Mouse (Mus musculus) liver, postnatal 0 days (tissue): ENCODE measurements around the gene Kif22. TPM values are rescaled to one million over a fixed set of nuclear protein-coding genes. Genes with fewer than 3 reads are reported as not detected.

ENCODE experiments used
- ATAC-seq: fragments of 200-750 bp; cut with Nextera tagmentation; 2 replicates; pipeline ENCODE4 v1.8.0; 2017; ENCODE audit warnings: mild to moderate bottlenecking, moderate library complexity
- DNase-seq: peaks from one replicate; pipeline ENCODE4 v3.0.0-alpha.2; 2016
- H3K27ac ChIP-seq: fragments of 300-500 bp; sonication (generic); 2 replicates; pipeline ENCODE4 v1.5.1; 2014; ENCODE audit warnings: antibody characterized with exemption, moderate library complexity, mild to moderate bottlenecking, low read depth
- H3K27me3 ChIP-seq: fragments of 300-500 bp; sonication (generic); 2 replicates; pipeline ENCODE4 v1.6.1; 2014; ENCODE audit warnings: low read length, control low read depth, mixed read lengths; ENCODE audit not compliant: insufficient read depth
- H3K36me3 ChIP-seq: fragments of 300-500 bp; sonication (generic); replicated peaks from 2 replicates; pipeline ENCODE4 v1.6.1; 2014; ENCODE audit warnings: mild to moderate bottlenecking, control low read depth, low read length, moderate library complexity, mixed read lengths; ENCODE audit not compliant: insufficient read depth
- H3K4me1 ChIP-seq: fragments of 300-500 bp; sonication (generic); 2 replicates; pipeline ENCODE4 v1.6.1; 2014; ENCODE audit warnings: antibody characterized with exemption, mild to moderate bottlenecking, control low read depth; ENCODE audit not compliant: insufficient read depth
- H3K4me2 ChIP-seq: fragments of 300-500 bp; sonication (generic); 2 replicates; pipeline ENCODE4 v1.6.1; 2014; ENCODE audit warnings: low read depth, mild to moderate bottlenecking, low read length, moderate library complexity, mixed read lengths
- H3K4me3 ChIP-seq: fragments of 300-500 bp; sonication (generic); 2 replicates; pipeline ENCODE4 v1.5.1; 2014; ENCODE audit warnings: low read depth, low read length
- H3K9ac ChIP-seq: fragments of 300-500 bp; sonication (generic); replicated peaks from 2 replicates; pipeline ENCODE4 v1.6.1; 2014; ENCODE audit warnings: mild to moderate bottlenecking, moderate library complexity
- H3K9me3 ChIP-seq: fragments of 300-500 bp; sonication (generic); 2 replicates; pipeline ENCODE4 v1.6.1; 2016; ENCODE audit warnings: mild to moderate bottlenecking, control low read depth, low read length, mixed read lengths
- CTCF ChIP-seq: sonication (generic); IDR thresholded peaks from 2 replicates; pipeline ENCODE4 v1.5.1; 2016; ENCODE audit warnings: antibody characterized with exemption, low read depth
- EP300 ChIP-seq: IDR thresholded peaks from 2 replicates; pipeline ENCODE4 v1.6.1; 2016; ENCODE audit warnings: antibody characterized with exemption, low read depth, mild to moderate bottlenecking
- WGBS: fragments of 180-500 bp; shearing (Covaris S2); extraction: QIAGEN DNeasy Blood & Tissue Kit; methylation state at CpG from one replicate; pipeline ENCODE4 v1.1.7; 2014; ENCODE audit not compliant: insufficient replicate concordance; 5-methylcytosine and 5-hydroxymethylcytosine counted together
- polyA plus RNA-seq: library from polyadenylated mRNA; unstranded; fragments of >200 nt; fragmentation: Nextera tagmentation; extraction: Ambion mirVana; gene quantifications from 2 replicates; pipeline ENCODE4 v1.2.1, GENCODE M21; 2015

Gene Kif22
- polyA plus RNA-seq, 1 experiment from 2014 or later: 47.4 TPM

- H3K36me3 ChIP-seq: no peaks in the 10 kb centered on the region
- no peaks in the 10 kb centered on the region for H3K9me3 ChIP-seq
- H3K4me3 ChIP-seq: no peak overlapping the region
- no peak overlapping the region for H3K9ac ChIP-seq
- no peak overlapping the region for H3K4me2 ChIP-seq
- no peaks in the 10 kb centered on the region for H3K27me3 ChIP-seq
- H3K27ac ChIP-seq: peak overlapping the region; percentile 69
- TF ChIP-seq EP300: no peak
- TF ChIP-seq CTCF: no peak
- no peak for DNase-seq
- peaks cover 37% of the 10 kb centered on the region for H3K4me1 ChIP-seq
- no peak for ATAC-seq
- 52% methylated on average over 8 of the region's 8 CpGs for whole genome bisulfite sequencing
These were observed 40.0 kb upstream of the Kif22 start for GRCm38 (mm10) chr7:127082271-127082670.

- WGBS: 49% methylated on average over 3 of the region's 3 CpGs
- DNase-seq (no peak), ATAC-seq (peak; percentile 40)
- H3K36me3 ChIP-seq: no peaks in the 10 kb centered on the region
- H3K4me3 ChIP-seq: no peak overlapping the region
- peaks cover 2% of the 10 kb centered on the region; the same call in 1 of the 2 replicates for H3K9me3 ChIP-seq
- H3K9ac ChIP-seq: no peak overlapping the region
- H3K27ac ChIP-seq: 0 out of 2 replicates have a peak overlapping the region, but pooled peaks have one; percentile 22
- TF ChIP-seq CTCF (no peak), EP300 (peak; percentile 58)
- peaks cover 31% of the 10 kb centered on the region for H3K4me1 ChIP-seq
- H3K4me2 ChIP-seq: no peak overlapping the region
- no peaks in the 10 kb centered on the region for H3K27me3 ChIP-seq
These were observed 37.8 kb upstream of the Kif22 start for GRCm38 (mm10) chr7:127080045-127080444.

GRCm38 (mm10) chr7:127077692-127078091 lies 35.4 kb upstream of the Kif22 start:
- 77% methylated on average over 3 of the region's 3 CpGs for WGBS
- no peaks in the 10 kb centered on the region for H3K36me3 ChIP-seq
- DNase-seq (peak; percentile 38), ATAC-seq (no peak)
- TF ChIP-seq CTCF: peak; percentile 66
- TF ChIP-seq EP300: no peak
- H3K27ac ChIP-seq: no peak overlapping the region
- H3K4me3 ChIP-seq: no peak overlapping the region
- H3K4me1 ChIP-seq: peaks cover 14% of the 10 kb centered on the region; the same call in 1 of the 2 replicates
- peaks cover 4% of the 10 kb centered on the region; the same call in 1 of the 2 replicates for H3K9me3 ChIP-seq
- H3K9ac ChIP-seq: no peak overlapping the region
- H3K4me2 ChIP-seq: no peak overlapping the region
- H3K27me3 ChIP-seq: no peaks in the 10 kb centered on the region

GRCm38 (mm10) chr7:127076188-127076587 lies 33.9 kb upstream of the Kif22 start:
- WGBS: 89% methylated on average over 5 of the region's 5 CpGs
- Histone ChIP-seq H3K27ac (no peak overlapping the region), H3K4me1 (peaks cover 9% of the 10 kb centered on the region; the same call in 1 of the 2 replicates), H3K4me2 (no peak overlapping the region), H3K9ac (no peak overlapping the region), H3K4me3 (no peak overlapping the region), H3K9me3 (peaks cover 4% of the 10 kb centered on the region; the same call in 1 of the 2 replicates), H3K27me3 (no peaks in the 10 kb centered on the region), H3K36me3 (no peaks in the 10 kb centered on the region)
- ATAC-seq (no peak), DNase-seq (no peak)
- no peak for TF ChIP-seq CTCF
- no peak for TF ChIP-seq EP300

GRCm38 (mm10) chr7:127073221-127073620 lies 30.9 kb upstream of the Kif22 start:
- TF ChIP-seq CTCF (no peak), EP300 (no peak)
- 80% methylated on average over 4 of the region's 4 CpGs for WGBS
- Histone ChIP-seq H3K9ac (no peak overlapping the region), H3K4me3 (no peak overlapping the region), H3K4me1 (no peaks in the 10 kb centered on the region), H3K27ac (no peak overlapping the region), H3K36me3 (no peaks in the 10 kb centered on the region), H3K4me2 (no peak overlapping the region), H3K27me3 (no peaks in the 10 kb centered on the region), H3K9me3 (peaks cover 4% of the 10 kb centered on the region; the same call in 1 of the 2 replicates)
- no peak for DNase-seq
- no peak for ATAC-seq

- 70% methylated on average over 4 of the region's 4 CpGs for WGBS
- Histone ChIP-seq H3K4me3 (no peak overlapping the region), H3K4me1 (no peaks in the 10 kb centered on the region), H3K36me3 (no peaks in the 10 kb centered on the region), H3K4me2 (no peak overlapping the region), H3K9ac (no peak overlapping the region), H3K27me3 (no peaks in the 10 kb centered on the region), H3K27ac (no peak overlapping the region), H3K9me3 (peaks cover 4% of the 10 kb centered on the region; the same call in 1 of the 2 replicates)
- TF ChIP-seq CTCF: no peak
- TF ChIP-seq EP300: no peak
- ATAC-seq: no peak
- DNase-seq: no peak
These were observed 28.7 kb upstream of the Kif22 start for GRCm38 (mm10) chr7:127070871-127071413.
